Mouse (Mus musculus): ENCODE measurements around the gene Gm11127. TPM values are rescaled to one million over a fixed set of nuclear protein-coding genes. Genes with fewer than 3 reads are reported as not detected.

Gene Gm11127
- polyA plus RNA-seq, 1 experiment from 2014 or later, result not detected

DNA sequence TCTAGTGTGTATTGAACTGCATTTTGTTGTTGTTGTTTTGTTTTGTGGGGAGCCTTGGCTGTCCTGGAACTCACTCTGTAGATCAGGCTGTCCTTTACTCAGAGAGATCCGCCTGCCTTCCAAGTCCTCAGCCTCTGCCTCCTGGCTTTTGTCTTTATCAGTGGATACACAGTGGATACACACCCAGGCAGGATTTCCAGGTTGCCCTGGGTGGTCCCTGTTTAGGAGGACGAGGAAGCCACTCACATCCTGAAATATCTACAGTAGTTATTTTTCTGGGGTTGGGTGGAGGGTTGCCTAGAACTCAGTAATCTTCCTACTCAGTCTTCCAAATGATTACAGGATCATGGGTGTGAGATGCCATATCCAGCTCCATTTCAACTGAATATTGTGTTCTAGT is 39.2 kb downstream of the Gm11127 start:
- no peak overlapping the region for H3K9ac ChIP-seq (replicated peaks)
- H3K4me1 ChIP-seq, result no peaks in the 10 kb centered on the region
- 71% methylated on average over 2 of the region's 2 CpGs for WGBS
- H3K9me3 ChIP-seq, result no peaks in the 10 kb centered on the region
- ATAC-seq (replicated peaks), result no peak
- no peak overlapping the region for H3K4me2 ChIP-seq (replicated peaks)
- no peak overlapping the region for H3K4me3 ChIP-seq
- H3K27me3 ChIP-seq, result no peaks in the 10 kb centered on the region
- no peak overlapping the region for H3K27ac ChIP-seq (replicated peaks)
- H3K36me3 ChIP-seq, result peaks cover 13% of the 10 kb centered on the region

DNA sequence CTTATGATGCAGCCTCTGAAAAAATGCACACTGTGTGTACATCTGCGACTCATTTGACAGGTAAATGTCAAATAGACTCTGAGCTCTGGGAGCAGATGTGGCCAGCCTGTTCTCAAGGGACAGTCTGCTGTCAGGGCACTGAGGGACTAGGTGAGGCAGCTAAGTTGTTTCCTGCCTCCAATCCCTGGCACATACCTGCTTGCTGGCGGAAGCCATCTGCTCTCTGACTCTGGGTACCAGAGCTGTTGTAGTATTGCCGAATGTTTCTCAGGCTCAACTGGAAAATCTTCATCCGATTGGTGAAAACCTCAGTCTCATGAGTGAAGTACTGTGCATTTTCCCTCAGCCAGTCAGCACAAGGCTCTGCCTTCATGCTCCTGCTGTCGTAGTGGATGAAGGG is 41.1 kb downstream of the Gm11127 start:
- no peak overlapping the region for H3K9ac ChIP-seq (replicated peaks)
- H3K36me3 ChIP-seq, result peaks cover 13% of the 10 kb centered on the region
- H3K4me3 ChIP-seq, result no peak overlapping the region
- no peak for ATAC-seq (replicated peaks)
- H3K9me3 ChIP-seq, result no peaks in the 10 kb centered on the region
- H3K27ac ChIP-seq (replicated peaks), result no peak overlapping the region
- H3K4me2 ChIP-seq (replicated peaks), result no peak overlapping the region
- H3K4me1 ChIP-seq, result no peaks in the 10 kb centered on the region
- WGBS, result 90% methylated on average over 5 of the region's 5 CpGs
- H3K27me3 ChIP-seq, result no peaks in the 10 kb centered on the region

GRCm38 (mm10) chr17:36014977-36015376 is 43.2 kb downstream of the Gm11127 start:
- H3K27ac ChIP-seq (replicated peaks), result no peak overlapping the region
- no peaks in the 10 kb centered on the region for H3K4me1 ChIP-seq
- H3K36me3 ChIP-seq, result peaks cover 13% of the 10 kb centered on the region
- no peaks in the 10 kb centered on the region for H3K9me3 ChIP-seq
- no peak overlapping the region for H3K9ac ChIP-seq (replicated peaks)
- 96% methylated on average over 5 of the region's 5 CpGs for WGBS
- H3K4me3 ChIP-seq, result no peak overlapping the region
- no peak overlapping the region for H3K4me2 ChIP-seq (replicated peaks)
- H3K27me3 ChIP-seq, result no peaks in the 10 kb centered on the region
- ATAC-seq (replicated peaks), result no peak

Other genes starting within 250 kb of the Gm11127 start
- gene Ier3, start 236.7 kb downstream of the Gm11127 start, polyA plus RNA-seq (2015; fragmentation: Nextera tagmentation; extraction: Ambion mirVana), result 7.3 and 8.1 TPM in 2 replicates
- 68.3 and 75.1 TPM in 2 replicates for gene Flot1, start 235.1 kb downstream of the Gm11127 start, polyA plus RNA-seq (2015; fragmentation: Nextera tagmentation; extraction: Ambion mirVana)
- 1,924 and 1,932 TPM in 2 replicates for gene Tubb5, start 220.1 kb downstream of the Gm11127 start, polyA plus RNA-seq (2015; fragmentation: Nextera tagmentation; extraction: Ambion mirVana)
- gene Mdc1, start 216.9 kb downstream of the Gm11127 start, polyA plus RNA-seq (2015; fragmentation: Nextera tagmentation; extraction: Ambion mirVana), result 11.7 TPM in 2 replicates
- gene Nrm, start 197.1 kb downstream of the Gm11127 start, polyA plus RNA-seq (2015; fragmentation: Nextera tagmentation; extraction: Ambion mirVana), result 24.5 and 28.3 TPM in 2 replicates
- gene Ppp1r18, start 192.8 kb downstream of the Gm11127 start, polyA plus RNA-seq (2015; fragmentation: Nextera tagmentation; extraction: Ambion mirVana), result 20.8 and 21.9 TPM in 2 replicates
- gene Dhx16, start 178.6 kb downstream of the Gm11127 start, polyA plus RNA-seq (2015; fragmentation: Nextera tagmentation; extraction: Ambion mirVana), result 36.3 and 38.0 TPM in 2 replicates
- gene 2310061I04Rik, start 160.9 kb downstream of the Gm11127 start, polyA plus RNA-seq (2015; fragmentation: Nextera tagmentation; extraction: Ambion mirVana), result 37.9 and 41.5 TPM in 2 replicates
- gene Atat1, start 148.3 kb downstream of the Gm11127 start, polyA plus RNA-seq (2015; fragmentation: Nextera tagmentation; extraction: Ambion mirVana), result 421 and 435 TPM in 2 replicates
- 53.1 and 54.1 TPM in 2 replicates for gene Mrps18b, start 142.0 kb downstream of the Gm11127 start, polyA plus RNA-seq (2015; fragmentation: Nextera tagmentation; extraction: Ambion mirVana)
- gene Ppp1r10, start 141.9 kb downstream of the Gm11127 start, polyA plus RNA-seq (2015; fragmentation: Nextera tagmentation; extraction: Ambion mirVana), result 51.5 and 53.9 TPM in 2 replicates
- gene Abcf1, start 88.6 kb downstream of the Gm11127 start, polyA plus RNA-seq (2015; fragmentation: Nextera tagmentation; extraction: Ambion mirVana), result 88.3 and 90.3 TPM in 2 replicates
- gene Gnl1, start 78.5 kb downstream of the Gm11127 start, polyA plus RNA-seq (2015; fragmentation: Nextera tagmentation; extraction: Ambion mirVana), result 57.0 and 59.2 TPM in 2 replicates
- gene Prr3, start 78.1 kb downstream of the Gm11127 start, polyA plus RNA-seq (2015; fragmentation: Nextera tagmentation; extraction: Ambion mirVana), result 76.8 and 92.2 TPM in 2 replicates
- gene H2-T24, start 37.8 kb downstream of the Gm11127 start, polyA plus RNA-seq (2015; fragmentation: Nextera tagmentation; extraction: Ambion mirVana), result 5.4 and 5.8 TPM in 2 replicates
- 6.9 and 7.0 TPM in 2 replicates for gene H2-T23, start 25.5 kb downstream of the Gm11127 start, polyA plus RNA-seq (2015; fragmentation: Nextera tagmentation; extraction: Ambion mirVana)
- 5.8 and 5.9 TPM in 2 replicates for gene H2-T22, start 15.6 kb downstream of the Gm11127 start, polyA plus RNA-seq (2015; fragmentation: Nextera tagmentation; extraction: Ambion mirVana)
- not detected in 2 replicates for gene Gm6034, start 15.4 kb downstream of the Gm11127 start, polyA plus RNA-seq (2015; fragmentation: Nextera tagmentation; extraction: Ambion mirVana)
- not detected in 2 replicates for gene Gm19684, start 63.3 kb upstream of the Gm11127 start, polyA plus RNA-seq (2015; fragmentation: Nextera tagmentation; extraction: Ambion mirVana)
- not detected in 2 replicates for gene Gm7030, start 71.1 kb upstream of the Gm11127 start, polyA plus RNA-seq (2015; fragmentation: Nextera tagmentation; extraction: Ambion mirVana)
- gene Gm8909, start 110.2 kb upstream of the Gm11127 start, polyA plus RNA-seq (2015; fragmentation: Nextera tagmentation; extraction: Ambion mirVana), result not detected in 2 replicates
- gene H2-T3, start 131.9 kb upstream of the Gm11127 start, polyA plus RNA-seq (2015; fragmentation: Nextera tagmentation; extraction: Ambion mirVana), result not detected in 2 replicates
- gene Rpp21, start 199.7 kb upstream of the Gm11127 start, polyA plus RNA-seq (2015; fragmentation: Nextera tagmentation; extraction: Ambion mirVana), result 101 and 105 TPM in 2 replicates
- gene Trim39, start 213.9 kb upstream of the Gm11127 start, polyA plus RNA-seq (2015; fragmentation: Nextera tagmentation; extraction: Ambion mirVana), result 25.7 and 26.4 TPM in 2 replicates
- not detected in 2 replicates for gene H2-M10.2, start 228.1 kb upstream of the Gm11127 start, polyA plus RNA-seq (2015; fragmentation: Nextera tagmentation; extraction: Ambion mirVana)